Mouse (Mus musculus) megakaryocyte, embryonic 14.5 days (primary cell): ENCODE results near the gene Kbtbd12.

ENCODE experiments used
- FLI1 ChIP-seq: IDR thresholded peaks from 2 replicates; pipeline ENCODE4 v1.6.1; 2012; ENCODE audit warnings: low read length, inconsistent platforms, mixed read lengths
- GATA1 ChIP-seq: IDR thresholded peaks from 3 replicates; pipeline ENCODE4 v1.6.1; 2012; ENCODE audit warnings: mixed read lengths, low read length, inconsistent platforms, borderline replicate concordance

GRCm38 (mm10) chr6:88596108-88596507, 41.6 kb downstream of the Kbtbd12 start:
- TF ChIP-seq FLI1 (no peak), GATA1 (no peak)
